Mouse (Mus musculus): ENCODE data around the gene Ankrd13b. TPM values are rescaled to one million over a fixed set of nuclear protein-coding genes. Genes with fewer than 3 reads are reported as not detected.

Gene Ankrd13b
- polyA plus RNA-seq (2014; fragmentation: Illumina TruSeq; extraction: RNeasy Lipid Tissue Mini Kit (QIAGEN cat#74804); ENCODE audit: insufficient read depth, low read depth, low replicate concordance): 3.6 TPM

DNA sequence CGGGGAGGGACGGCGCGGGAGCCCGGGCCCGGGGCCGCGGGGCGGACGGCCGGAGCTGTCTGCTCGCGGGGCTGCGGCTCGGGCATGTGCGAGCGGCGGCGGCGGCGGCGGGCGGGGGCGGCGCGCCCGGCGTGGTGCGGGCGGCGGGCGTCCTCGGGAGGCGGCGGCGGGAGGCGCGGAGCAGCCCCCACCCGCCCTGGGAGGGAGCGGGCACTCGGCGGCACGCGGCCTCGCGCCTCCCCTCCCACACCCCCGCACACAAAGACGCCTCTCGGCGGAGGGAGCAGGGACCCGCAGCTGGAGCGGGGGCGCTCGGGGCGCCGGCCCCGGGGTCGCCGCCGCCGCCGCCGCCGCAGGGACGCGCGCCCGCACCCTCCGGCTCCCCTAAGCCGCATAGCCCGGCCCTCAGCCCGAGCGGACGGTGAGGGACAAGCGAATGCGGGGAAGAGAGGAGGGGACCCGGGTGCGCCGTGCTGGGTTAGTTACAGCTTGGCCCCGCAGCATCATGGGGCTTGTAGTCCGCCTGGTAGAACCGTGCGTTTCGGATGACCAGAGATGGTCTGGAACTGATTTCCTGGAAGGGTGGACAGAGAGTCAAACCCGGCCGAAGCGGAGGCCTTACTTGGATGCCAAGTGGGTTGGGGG lies at the start of gene Ankrd13b:
Ankrd13b (minus strand) TSS at position 88 of the 645 bp plus-strand sequence.

GRCm38 (mm10) chr11:77519043-77519442 lies 29.6 kb upstream of the Ankrd13b start, which contains the start of gene Gm10392:
TSS of gene Gm10392 (minus strand) at chr11:77519198.

GRCm38 (mm10) chr11:77515637-77516552 lies 26.4 kb upstream of the Ankrd13b start, which contains the start of gene Trp53i13:
TSS of gene Trp53i13 (minus strand) at chr11:77515980.

DNA sequence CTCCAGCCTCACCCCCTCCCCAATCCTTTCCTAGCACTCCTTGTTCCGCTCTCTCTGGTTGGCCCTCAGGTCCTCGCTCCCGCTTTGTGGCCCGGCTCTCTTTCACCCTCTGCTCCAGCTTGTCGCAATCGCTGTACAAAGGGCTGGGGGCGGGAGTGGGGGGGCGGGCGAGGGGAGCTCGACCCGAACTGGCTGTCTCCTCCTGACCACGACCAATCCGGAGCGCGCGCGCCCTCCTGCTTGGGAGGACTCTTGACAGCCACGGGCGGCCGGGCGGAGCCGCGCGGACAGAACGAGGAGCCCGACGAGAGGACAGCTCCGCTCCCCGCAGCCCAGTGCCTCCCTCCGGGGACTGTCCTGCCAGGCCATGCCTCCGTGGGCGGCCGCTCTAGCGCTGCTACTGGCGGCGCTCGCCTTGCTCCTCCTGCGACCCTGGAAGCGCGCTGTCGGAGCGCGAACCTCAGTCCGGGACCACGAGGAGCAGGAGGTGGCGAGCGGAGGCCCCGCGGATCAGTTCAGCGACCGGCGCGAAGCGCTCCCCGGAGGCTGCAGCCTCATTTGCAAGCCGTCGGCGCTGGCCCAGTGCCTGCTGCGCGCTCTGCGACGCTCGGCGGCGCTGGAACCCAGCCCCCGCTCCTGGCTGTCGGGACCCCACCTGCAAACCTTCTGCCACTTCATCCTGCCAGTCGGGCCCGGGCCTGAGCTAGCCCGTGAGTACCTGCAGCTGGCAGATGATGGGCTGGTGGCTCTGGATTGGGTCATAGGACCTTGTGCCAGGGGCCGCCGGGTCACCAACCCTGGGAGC lies 25.6 kb upstream of the Ankrd13b start, which contains the start of gene Abhd15:
Abhd15 (plus strand) TSS at position 290 of the 805 bp plus-strand sequence.

DNA sequence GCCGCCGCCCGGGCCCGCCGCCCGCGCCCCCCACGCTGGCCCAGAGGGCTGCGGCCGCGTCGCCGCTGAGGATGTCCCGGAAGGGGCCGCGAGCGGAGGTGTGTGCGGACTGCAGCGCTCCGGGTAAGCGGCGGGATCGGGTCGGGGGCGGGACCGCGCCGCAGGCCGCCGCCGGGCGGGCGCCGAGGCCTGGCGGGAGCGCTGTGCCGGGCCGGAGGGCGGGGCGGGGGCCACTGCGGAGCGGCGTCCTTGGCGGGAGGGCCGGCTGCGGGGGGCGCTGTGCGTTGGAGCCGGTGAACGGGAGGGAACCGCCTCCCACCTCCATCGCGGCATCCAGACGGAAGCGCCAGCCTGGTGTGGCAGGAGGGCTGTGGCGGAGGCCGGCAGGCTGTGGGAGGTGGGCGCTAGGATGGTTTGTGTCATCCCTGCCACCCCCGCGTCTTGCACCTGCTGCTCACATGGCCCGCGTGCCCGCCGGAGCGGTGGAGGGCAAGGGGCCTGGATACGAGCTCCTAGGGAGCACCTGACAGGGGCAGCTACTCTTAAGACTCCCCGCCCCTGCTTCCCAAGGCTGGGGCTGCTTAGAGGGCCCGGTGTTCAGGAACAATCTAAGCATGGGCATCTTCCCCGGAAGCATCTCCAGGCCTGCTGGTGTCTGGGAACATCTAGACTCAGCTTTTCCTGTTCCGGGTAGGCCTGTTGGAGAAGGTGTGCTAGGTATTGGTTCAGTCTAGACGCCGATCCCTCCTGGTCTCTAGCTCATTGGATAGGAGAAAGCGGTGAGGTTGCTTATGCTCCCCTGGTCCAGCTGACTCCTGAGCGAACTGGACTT lies 4.2 kb upstream of the Ankrd13b start, which contains the start of gene Git1:
Git1 (plus strand) TSS at position 51 of the 832 bp plus-strand sequence.

GRCm38 (mm10) chr11:77462283-77463100 lies 27.0 kb downstream of the Ankrd13b start, which contains the start of gene Coro6:
TSS of gene Coro6 (plus strand) at chr11:77462411.

Other genes with a start within 250 kb of the Ankrd13b start
- 2.5 TPM for gene Coro6, start 27.3 kb downstream of the Ankrd13b start, polyA plus RNA-seq (2014; fragmentation: Illumina TruSeq; extraction: RNeasy Lipid Tissue Mini Kit (QIAGEN cat#74804); ENCODE audit: insufficient read depth, low read depth, low replicate concordance)
- 29.5 TPM for gene Git1, start 3.9 kb upstream of the Ankrd13b start, polyA plus RNA-seq (2014; fragmentation: Illumina TruSeq; extraction: RNeasy Lipid Tissue Mini Kit (QIAGEN cat#74804); ENCODE audit: insufficient read depth, low read depth, low replicate concordance)
- gene Abhd15, start 25.4 kb upstream of the Ankrd13b start, polyA plus RNA-seq (2014; fragmentation: Illumina TruSeq; extraction: RNeasy Lipid Tissue Mini Kit (QIAGEN cat#74804); ENCODE audit: insufficient read depth, low read depth, low replicate concordance): 1.4 TPM
- 20.2 TPM for gene Trp53i13, start 26.3 kb upstream of the Ankrd13b start, polyA plus RNA-seq (2014; fragmentation: Illumina TruSeq; extraction: RNeasy Lipid Tissue Mini Kit (QIAGEN cat#74804); ENCODE audit: insufficient read depth, low read depth, low replicate concordance)
- not detected for gene Gm10392, start 29.5 kb upstream of the Ankrd13b start, polyA plus RNA-seq (2014; fragmentation: Illumina TruSeq; extraction: RNeasy Lipid Tissue Mini Kit (QIAGEN cat#74804); ENCODE audit: insufficient read depth, low read depth, low replicate concordance)
- 8.6 TPM for gene Taok1, start 118.1 kb upstream of the Ankrd13b start, polyA plus RNA-seq (2014; fragmentation: Illumina TruSeq; extraction: RNeasy Lipid Tissue Mini Kit (QIAGEN cat#74804); ENCODE audit: insufficient read depth, low read depth, low replicate concordance)
- 9.2 TPM for gene Nufip2, start 196.5 kb upstream of the Ankrd13b start, polyA plus RNA-seq (2014; fragmentation: Illumina TruSeq; extraction: RNeasy Lipid Tissue Mini Kit (QIAGEN cat#74804); ENCODE audit: insufficient read depth, low read depth, low replicate concordance)
- gene Cryba1, start 235.6 kb upstream of the Ankrd13b start, polyA plus RNA-seq (2014; fragmentation: Illumina TruSeq; extraction: RNeasy Lipid Tissue Mini Kit (QIAGEN cat#74804); ENCODE audit: insufficient read depth, low read depth, low replicate concordance): not detected